In the genomic region with DNA sequence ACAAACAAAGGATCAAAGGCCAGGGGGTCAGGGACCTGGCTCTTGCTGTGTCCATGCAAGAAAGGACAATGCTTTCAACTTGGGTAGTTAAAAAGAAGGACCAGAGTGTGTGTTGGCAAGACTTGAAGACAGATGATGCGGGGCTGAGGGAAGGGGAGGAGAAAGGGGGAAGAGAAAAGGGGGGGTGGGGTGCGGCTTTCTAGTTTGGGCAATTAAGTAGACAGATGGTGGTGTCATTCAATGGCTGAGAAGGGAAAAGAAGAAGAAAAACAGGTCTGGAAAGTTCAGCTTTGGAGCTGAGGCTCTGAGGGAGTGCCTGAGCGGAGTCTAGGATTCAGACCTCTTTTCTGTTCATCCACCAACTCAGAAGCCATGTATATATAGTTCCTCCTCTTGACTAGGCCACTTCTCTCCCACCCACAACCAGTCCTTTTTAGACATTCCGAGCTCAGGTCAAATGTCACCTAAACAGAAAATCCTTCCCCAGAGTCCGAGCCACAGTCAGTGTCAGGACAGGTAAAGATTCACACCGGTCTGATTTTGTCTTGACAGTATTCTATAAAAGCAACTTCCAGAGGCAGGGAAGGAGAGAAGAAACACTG, we compare ENCODE assay signal across 14 mouse cellular contexts. TPM values are rescaled to one million over a fixed set of nuclear protein-coding genes. Genes with fewer than 3 reads are reported as not detected.
DNase-seq lines count a peak whose midpoint lies in the region; ATAC-seq lines count a peak whose summit lies in the region.
"Had no signal": no experiment of that assay in that cellular context is flagged by ENCODE, and none has a peak within 500 bp of the region (broad histone marks: within the 10 kb centered on the region; RNA-seq: fewer than 3 reads in every experiment).

No protein-coding gene starts in this region.

- peaks cover 30% of the 10 kb centered on the region for H3K27me3 ChIP-seq in erythroblast, embryonic 14.5 days (ENCODE audit: control insufficient read depth)
- H3K27me3 ChIP-seq in liver, embryonic 16.5 days (ENCODE audit: control insufficient read depth, insufficient read depth, low read depth, low read length): no peaks in the 10 kb centered on the region

- H3K4me2 ChIP-seq in liver, embryonic 16.5 days (ENCODE audit: low read depth, low read length): peak overlapping the region; percentile 63; the same call in 1 of the 2 replicates

- H3K9ac ChIP-seq in liver, embryonic 16.5 days (ENCODE audit: low read depth, low read length): peak overlapping the region; percentile 21

- WGBS in liver, embryonic 16.5 days (ENCODE audit: insufficient replicate concordance): 66% methylated on average over 6 of the region's 6 CpGs

- peak overlapping the region; percentile 57 for H3K4me3 ChIP-seq in erythroblast, embryonic 14.5 days (replicated peaks)
- peak overlapping the region; percentile 31 for H3K4me3 ChIP-seq in liver, embryonic 16.5 days (ENCODE audit: low read depth, low read length)
- H3K4me3 ChIP-seq: layer of hippocampus, adult 2 months had no signal

- H3K4me1 ChIP-seq in erythroblast, embryonic 14.5 days (ENCODE audit: control insufficient read depth): peaks cover 68% of the 10 kb centered on the region
- H3K4me1 ChIP-seq in liver, embryonic 16.5 days (ENCODE audit: control insufficient read depth, low read depth, low read length): peaks cover 32% of the 10 kb centered on the region

- DNase-seq in heart, postnatal 4 days: peak; percentile 2
- no peak for DNase-seq in heart, adult 9 months (ENCODE audit: low spot score in 2 of 2)
- peak; percentile 4 for DNase-seq in Muller cell, postnatal 12 days (ENCODE audit: inconsistent ontology term)
- DNase-seq in adrenal gland, adult 8-10 months: no peak
- no peak for DNase-seq in urinary bladder, adult 2 months (ENCODE audit: low spot score)
- DNase-seq: cerebellum, adult 9-11 months; kidney, adult 8-10 months; right cerebral cortex, postnatal 4 days had no signal

- peaks cover 7% of the 10 kb centered on the region for H3K36me3 ChIP-seq in erythroblast, embryonic 14.5 days (ENCODE audit: control insufficient read depth)
- H3K36me3 ChIP-seq in liver, embryonic 16.5 days (ENCODE audit: control insufficient read depth, insufficient read depth): no peaks in the 10 kb centered on the region
- H3K36me3 ChIP-seq: G1E had no signal

- ATAC-seq in erythroblast, adult 5-6 weeks (replicated peaks; ENCODE audit: low FRiP score, poor library complexity, severe bottlenecking): no peak
- no peak for ATAC-seq in liver, embryonic 16.5 days (ENCODE audit: low read depth)
- ATAC-seq: activated CD4-positive, CD25-positive, alpha-beta regulatory T cell, adult 4 months had no signal

- H3K27ac ChIP-seq in liver, embryonic 16.5 days (ENCODE audit: low read length): peak overlapping the region; percentile 89
- H3K27ac ChIP-seq: layer of hippocampus, adult 2 months had no signal

- no peaks in the 10 kb centered on the region; the same call in 1 of the 2 replicates for H3K9me3 ChIP-seq in erythroblast, embryonic 14.5 days (ENCODE audit: control insufficient read depth, low read length)
- H3K9me3 ChIP-seq in liver, embryonic 16.5 days (replicated peaks; ENCODE audit: control insufficient read depth, low read length): no peaks in the 10 kb centered on the region
- H3K9me3 ChIP-seq: G1E had no signal

RNA-seq across cellular contexts. Expression of a gene that starts 27.0 kb away (rescaled TPM):
- polyA plus RNA-seq in erythroblast, embryonic 14.5 days (2012): 38.8 and 42.7 TPM in 2 replicates
- total RNA-seq in erythroblast, adult 5-6 weeks (2015; ENCODE audit: low replicate concordance): 145 and 146 TPM in 2 replicates
- total RNA-seq in erythroblast, adult 5-6 weeks (2017; ENCODE audit: low replicate concordance): 336 and 395 TPM in 2 replicates
- 10 to 100 TPM; 56.2 to 63.2 TPM for total RNA-seq in heart, postnatal 4 days (2021)
- 55.7 and 60.3 TPM in 2 replicates for polyA plus RNA-seq in liver, embryonic 16.5 days (2015; fragmentation: Nextera tagmentation; extraction: Ambion mirVana)
- total RNA-seq in adrenal gland, adult 8-10 months (2022): 10 to 100 TPM; 69.6 to 84.6 (median 76.7) TPM
- polyA plus RNA-seq in urinary bladder, adult 2 months (2012; rRNA removed): 23.6 and 30.7 TPM in 2 replicates

Comparison
In these comparisons a context has a peak if more than half of its experiments do, and no peak if none do; other contexts are left out.
1. DNase-seq: peak in heart, postnatal 4 days (single experiment) and Muller cell, postnatal 12 days (single experiment); none in heart, adult 9 months (0 of 2), adrenal gland, adult 8-10 months (single experiment) and urinary bladder, adult 2 months (single experiment).